Mouse (Mus musculus) lung, embryonic 14.5 days (tissue): ENCODE measurements at regions not wholly inside any gene's neighbourhood (a gene's known extent, or its start where the extent isn't known, plus 50 kb on each side); places are given as distances from the start of the nearest gene placed in this dataset.

Experiments used
- ATAC-seq: fragments of 200-750 bp; cut with Nextera tagmentation; 2 replicates; pipeline ENCODE4 v1.8.0; 2017; ENCODE audit warnings: mild to moderate bottlenecking, moderate TSS enrichment, moderate library complexity; ENCODE audit not compliant: insufficient read depth
- DNase-seq: peaks from one replicate; pipeline ENCODE4 v3.0.0-alpha.2; 2015
- H3K27ac ChIP-seq: fragments of 300-500 bp; sonication (generic); 2 replicates; pipeline ENCODE4 v1.5.1; 2014; ENCODE audit warnings: low read depth, mild to moderate bottlenecking, moderate library complexity
- H3K27me3 ChIP-seq: fragments of 300-500 bp; sonication (generic); 2 replicates; pipeline ENCODE4 v1.6.1; 2014; ENCODE audit warnings: low read length, control low read depth; ENCODE audit not compliant: insufficient read depth
- H3K36me3 ChIP-seq: fragments of 300-500 bp; sonication (generic); 2 replicates; pipeline ENCODE4 v1.6.1; 2014; ENCODE audit warnings: control low read depth; ENCODE audit not compliant: insufficient read depth
- H3K4me1 ChIP-seq: fragments of 300-500 bp; sonication (generic); 2 replicates; pipeline ENCODE4 v1.6.1; 2014; ENCODE audit warnings: antibody characterized with exemption, control low read depth; ENCODE audit not compliant: insufficient read depth
- H3K4me2 ChIP-seq: fragments of 300-500 bp; sonication (generic); 2 replicates; pipeline ENCODE4 v1.6.1; 2014; ENCODE audit warnings: mild to moderate bottlenecking
- H3K4me3 ChIP-seq: fragments of 300-500 bp; sonication (generic); 2 replicates; pipeline ENCODE4 v1.5.1; 2014; ENCODE audit warnings: low read depth, low read length
- H3K9ac ChIP-seq: fragments of 300-500 bp; sonication (generic); 2 replicates; pipeline ENCODE4 v1.6.1; 2014
- H3K9me3 ChIP-seq: fragments of 300-500 bp; sonication (generic); 2 replicates; pipeline ENCODE4 v1.6.1; 2016; ENCODE audit warnings: low read depth, low read length, control low read depth
- CTCF ChIP-seq: IDR thresholded peaks from 2 replicates; pipeline ENCODE4 v1.5.1; 2016; ENCODE audit warnings: antibody characterized with exemption, low read depth
- WGBS: fragments of 180-500 bp; shearing (Covaris S2); extraction: QIAGEN DNeasy Blood & Tissue Kit; methylation state at CpG from one replicate; pipeline ENCODE4 v1.1.7; 2014; 5-methylcytosine and 5-hydroxymethylcytosine counted together

- H3K9ac ChIP-seq, result no peak overlapping the region
- no peak for TF ChIP-seq CTCF
- 67% methylated on average over 1 of the region's 1 CpGs for WGBS
Measured at GRCm38 (mm10) chr3:52831986-52832385, 185.1 kb downstream of the Cog6 start.

GRCm38 (mm10) chr3:52830101-52830500 lies 186.9 kb downstream of the Cog6 start:
- no peak overlapping the region for H3K4me2 ChIP-seq
- no peaks in the 10 kb centered on the region for H3K36me3 ChIP-seq
- DNase-seq (no peak), ATAC-seq (no peak)
- 84% methylated on average over 3 of the region's 3 CpGs for WGBS
- H3K27me3 ChIP-seq, result no peaks in the 10 kb centered on the region
- no peak overlapping the region for H3K9ac ChIP-seq
- H3K27ac ChIP-seq, result no peak overlapping the region
- H3K9me3 ChIP-seq, result no peaks in the 10 kb centered on the region
- TF ChIP-seq CTCF, result no peak
- H3K4me1 ChIP-seq, result no peaks in the 10 kb centered on the region
- H3K4me3 ChIP-seq, result no peak overlapping the region

More at GRCm38 (mm10) chr3:52831986-52832385, 185.1 kb downstream of the Cog6 start:
- 0 out of 2 replicates have a peak, but pooled peaks cover 4% of the 10 kb centered on the region for H3K4me1 ChIP-seq
- no peak overlapping the region for H3K4me3 ChIP-seq
- no peak overlapping the region for H3K27ac ChIP-seq
- no peaks in the 10 kb centered on the region for H3K9me3 ChIP-seq
- no peak for DNase-seq
- ATAC-seq, result no peak
- H3K36me3 ChIP-seq, result no peaks in the 10 kb centered on the region
- no peak overlapping the region for H3K4me2 ChIP-seq
- no peaks in the 10 kb centered on the region for H3K27me3 ChIP-seq

GRCm38 (mm10) chr3:52829069-52829468 lies 188.0 kb downstream of the Cog6 start:
- Histone ChIP-seq H3K9ac (no peak overlapping the region), H3K27me3 (no peaks in the 10 kb centered on the region), H3K36me3 (no peaks in the 10 kb centered on the region), H3K4me3 (no peak overlapping the region), H3K9me3 (no peaks in the 10 kb centered on the region), H3K4me2 (no peak overlapping the region), H3K4me1 (no peaks in the 10 kb centered on the region), H3K27ac (no peak overlapping the region)
- DNase-seq (no peak), ATAC-seq (no peak)
- 84% methylated on average over 6 of the region's 6 CpGs for WGBS
- no peak for TF ChIP-seq CTCF

DNA sequence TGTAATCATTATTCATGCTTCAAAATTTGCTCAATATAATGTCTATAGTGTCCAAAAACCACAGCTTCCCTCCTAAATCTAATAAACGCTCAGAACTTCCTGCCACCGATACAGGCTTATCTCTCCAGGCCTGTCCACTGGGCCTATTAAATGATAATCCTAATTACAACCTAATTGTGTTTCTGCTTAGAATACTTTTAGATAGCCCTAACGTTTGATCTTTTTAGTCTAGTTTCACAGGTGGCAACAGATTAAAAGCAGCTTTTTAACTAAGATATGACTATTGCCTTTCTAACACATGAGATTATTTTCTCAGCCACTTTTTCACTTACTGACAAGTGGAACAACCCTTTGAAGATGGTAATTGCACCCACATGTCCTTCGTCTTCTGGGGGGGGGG lies 188.6 kb downstream of the Cog6 start:
- no peaks in the 10 kb centered on the region for H3K4me1 ChIP-seq
- no peak overlapping the region for H3K4me2 ChIP-seq
- no peak overlapping the region for H3K9ac ChIP-seq
- no peaks in the 10 kb centered on the region for H3K36me3 ChIP-seq
- 31% methylated on average over 4 of the region's 4 CpGs for WGBS
- H3K27ac ChIP-seq, result no peak overlapping the region
- TF ChIP-seq CTCF, result no peak
- no peaks in the 10 kb centered on the region for H3K27me3 ChIP-seq
- H3K4me3 ChIP-seq, result no peak overlapping the region
- ATAC-seq (no peak), DNase-seq (no peak)
- H3K9me3 ChIP-seq, result no peaks in the 10 kb centered on the region

DNA sequence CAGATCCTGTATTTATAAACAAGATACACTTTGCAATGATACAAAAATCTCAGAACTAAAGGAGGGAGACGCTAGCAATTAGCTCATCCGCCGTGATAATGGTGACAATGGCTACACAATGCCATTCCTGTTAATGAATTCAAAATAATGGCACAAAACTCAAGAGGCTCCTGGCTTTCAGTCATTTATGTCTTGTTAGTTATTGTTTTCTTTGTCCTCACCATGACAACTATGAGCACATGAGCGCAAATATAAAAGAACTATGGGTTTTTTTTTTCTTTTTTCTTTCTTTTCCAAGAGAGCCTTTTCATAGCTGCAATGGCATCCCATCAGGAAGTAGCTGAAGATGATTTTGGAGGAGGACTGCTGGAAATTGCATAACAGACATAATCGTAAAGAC lies 194.2 kb downstream of the Cog6 start:
- H3K9me3 ChIP-seq, result no peaks in the 10 kb centered on the region
- no peak overlapping the region for H3K9ac ChIP-seq
- 71% methylated on average over 5 of the region's 5 CpGs for WGBS
- no peak overlapping the region for H3K27ac ChIP-seq
- H3K36me3 ChIP-seq, result no peaks in the 10 kb centered on the region
- no peak overlapping the region for H3K4me2 ChIP-seq
- no peak for DNase-seq
- H3K4me3 ChIP-seq, result no peak overlapping the region
- no peaks in the 10 kb centered on the region for H3K4me1 ChIP-seq
- no peak for ATAC-seq
- no peaks in the 10 kb centered on the region for H3K27me3 ChIP-seq
- TF ChIP-seq CTCF, result no peak

DNA sequence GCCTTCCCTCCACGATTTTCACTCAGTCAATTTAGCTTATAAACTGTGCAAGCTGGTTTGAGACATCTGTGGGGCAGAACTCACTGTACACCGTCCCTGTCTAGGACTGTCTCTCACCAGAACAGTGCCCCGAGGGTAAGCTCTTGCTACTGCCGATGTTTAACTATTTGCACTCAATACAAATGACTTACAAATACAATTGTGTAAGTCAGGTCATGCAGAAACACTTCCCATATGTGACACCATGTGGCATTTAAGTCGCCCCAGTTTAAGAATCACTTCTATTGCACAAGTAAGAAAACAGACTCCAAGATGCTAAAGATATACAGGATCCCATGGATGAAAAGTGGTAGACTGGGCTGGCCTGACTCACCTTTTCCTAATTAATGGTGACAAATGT lies 195.6 kb downstream of the Cog6 start:
- no peak overlapping the region for H3K27ac ChIP-seq
- H3K27me3 ChIP-seq, result no peaks in the 10 kb centered on the region
- no peaks in the 10 kb centered on the region for H3K4me1 ChIP-seq
- no peak for TF ChIP-seq CTCF
- DNase-seq (no peak), ATAC-seq (no peak)
- H3K9me3 ChIP-seq, result no peaks in the 10 kb centered on the region
- H3K9ac ChIP-seq, result no peak overlapping the region
- H3K4me3 ChIP-seq, result no peak overlapping the region
- no peak overlapping the region for H3K4me2 ChIP-seq
- WGBS, result 33% methylated on average over 5 of the region's 5 CpGs
- H3K36me3 ChIP-seq, result no peaks in the 10 kb centered on the region

DNA sequence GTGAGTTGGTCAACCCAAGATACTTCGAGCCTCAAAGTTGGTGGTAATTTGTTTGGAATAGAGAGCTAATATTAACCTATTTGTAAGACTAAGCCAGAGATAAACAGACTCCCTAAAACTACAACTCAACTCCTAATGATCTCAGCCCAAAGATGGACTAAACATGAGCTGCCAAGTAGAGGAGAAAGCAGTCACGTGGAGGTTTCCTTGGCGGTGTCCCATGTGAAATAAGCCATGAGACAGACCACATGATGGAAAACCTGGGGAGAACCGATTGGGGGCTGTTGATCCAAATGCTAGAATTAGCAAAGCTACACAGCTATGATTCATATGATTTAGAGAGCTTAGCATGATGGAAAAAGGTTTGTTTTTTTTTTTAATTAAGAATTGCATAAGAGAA lies 198.6 kb downstream of the Cog6 start:
- Histone ChIP-seq H3K4me3 (no peak overlapping the region), H3K27me3 (no peaks in the 10 kb centered on the region), H3K4me2 (no peak overlapping the region), H3K36me3 (no peaks in the 10 kb centered on the region), H3K9ac (no peak overlapping the region), H3K27ac (no peak overlapping the region), H3K4me1 (no peaks in the 10 kb centered on the region), H3K9me3 (no peaks in the 10 kb centered on the region)
- no peak for DNase-seq
- 76% methylated on average over 4 of the region's 4 CpGs for WGBS
- no peak for TF ChIP-seq CTCF
- ATAC-seq, result no peak

DNA sequence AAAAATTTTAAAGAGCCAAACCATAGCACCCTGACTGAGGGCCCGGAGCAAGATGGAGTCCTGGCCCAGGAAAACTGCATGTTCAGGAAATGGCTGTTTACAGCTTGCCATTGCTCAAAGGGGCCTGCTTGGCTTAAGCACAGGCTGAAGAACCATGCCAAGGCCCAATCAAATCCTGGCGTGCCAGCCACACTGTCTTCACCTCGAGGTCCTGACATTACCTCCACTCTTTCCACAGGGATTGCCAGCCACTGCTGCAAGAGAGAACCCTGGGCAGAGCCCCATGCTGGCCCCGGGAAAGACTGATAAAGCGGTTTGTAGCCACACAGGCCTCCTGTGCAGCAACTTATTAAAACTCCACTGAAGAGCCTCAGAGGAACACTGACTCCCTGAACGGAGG lies 199.6 kb downstream of the Cog6 start:
- Histone ChIP-seq H3K9ac (no peak overlapping the region), H3K27me3 (no peaks in the 10 kb centered on the region), H3K4me3 (no peak overlapping the region), H3K4me2 (no peak overlapping the region), H3K4me1 (no peaks in the 10 kb centered on the region), H3K27ac (no peak overlapping the region), H3K36me3 (no peaks in the 10 kb centered on the region), H3K9me3 (no peaks in the 10 kb centered on the region)
- TF ChIP-seq CTCF, result no peak
- 77% methylated on average over 6 of the region's 6 CpGs for WGBS
- DNase-seq (no peak), ATAC-seq (no peak)
